Mouse (Mus musculus) brain, embryonic 14.5 days (tissue): ENCODE data around the gene Apobec4.

Source experiments
- CTCF ChIP-seq: fragments of 200-500 bp; IDR thresholded peaks from 2 replicates; pipeline ENCODE4 v1.5.1; 2012; ENCODE audit warnings: inconsistent platforms, mild to moderate bottlenecking, moderate library complexity, borderline replicate concordance; ENCODE audit not compliant: insufficient read depth, insufficient read length; ENCODE audit errors: extremely low read depth
- POLR2A ChIP-seq: fragments of 200-500 bp; IDR thresholded peaks from 2 replicates; pipeline ENCODE4 v1.6.1; 2012; ENCODE audit warnings: mild to moderate bottlenecking, inconsistent platforms, borderline replicate concordance; ENCODE audit not compliant: poor library complexity, insufficient read depth, insufficient read length, severe bottlenecking; ENCODE audit errors: extremely low read depth

GRCm38 (mm10) chr1:152702920-152703319 is 47.4 kb upstream of the Apobec4 start:
- no peak for TF ChIP-seq CTCF
- TF ChIP-seq POLR2A, result no peak
